Mouse (Mus musculus): ENCODE measurements around the gene Smarcd2.

- TF ChIP-seq CTCF (conservative IDR thresholded peaks at IDR 0.05; ENCODE audit: insufficient read depth, insufficient read length, low read depth, low read length) (no peak), POLR2A (IDR thresholded peaks at IDR 0.05; ENCODE audit: low read depth, low read length) (no peak)
Observed at GRCm38 (mm10) chr11:106286987-106287386, 14.2 kb upstream of the Smarcd2 start.
